Mouse (Mus musculus): ENCODE measurements at regions not wholly inside any gene's neighbourhood (a gene's known extent, or its start where the extent isn't known, plus 50 kb on each side); places are given as distances from the start of the nearest gene placed in this dataset.

GRCm38 (mm10) chr12:10506721-10507120 is 116.1 kb downstream of the Rdh14 start:
- Histone ChIP-seq H3K27ac (ENCODE audit: insufficient read depth, low read depth) (no peak overlapping the region), H3K9ac (ENCODE audit: insufficient read depth, low read depth) (no peak overlapping the region), H3K4me3 (replicated peaks in 1 of 3; ENCODE audit: low read depth in 2 of 3, low read length in 2 of 3, poor library complexity in 1 of 3) (no peak overlapping the region), H3K4me2 (ENCODE audit: insufficient read depth, low read depth, poor library complexity, severe bottlenecking) (no peak overlapping the region), H3K36me3 (replicated peaks in 1 of 2; ENCODE audit: control insufficient read depth in 1 of 2, insufficient read depth in 1 of 2, low read length in 1 of 2) (no peaks in the 10 kb centered on the region), H3K9me3 (replicated peaks; ENCODE audit: low read length) (no peaks in the 10 kb centered on the region), H3K27me3 (replicated peaks) (no peaks in the 10 kb centered on the region), H3K79me2 (replicated peaks; ENCODE audit: control insufficient read depth, extremely low read depth, insufficient read depth, poor library complexity, severe bottlenecking) (no peaks in the 10 kb centered on the region), H3K4me1 (ENCODE audit: control insufficient read depth in 1 of 2, insufficient read depth in 2 of 2) (peaks cover 0 to 6% of the 10 kb centered on the region in 2 experiments; a peak in 1 of 4 replicates)
- no peak for TF ChIP-seq TBP (conservative IDR thresholded peaks at IDR 0.05; ENCODE audit: low read depth, low read length)
- no peak for TF ChIP-seq SIN3A (IDR thresholded peaks at IDR 0.05; ENCODE audit: low read length)
- no peak for TF ChIP-seq SMC3 (IDR thresholded peaks at IDR 0.05; ENCODE audit: low read depth, low read length)
- no peak for TF ChIP-seq MXI1 (IDR thresholded peaks at IDR 0.05; ENCODE audit: low read depth, low read length)
- TF ChIP-seq PAX5 (IDR thresholded peaks at IDR 0.05; ENCODE audit: low read length) = no peak
- TF ChIP-seq JUND (conservative IDR thresholded peaks at IDR 0.05; ENCODE audit: low read depth, low read length) = no peak
- no peak for TF ChIP-seq KAT2A (IDR thresholded peaks at IDR 0.05; ENCODE audit: insufficient replicate concordance, low read length)
- no peak for TF ChIP-seq MYC (IDR thresholded peaks at IDR 0.05; ENCODE audit: low read depth, low read length)
- no peak for TF ChIP-seq ETS1 (conservative IDR thresholded peaks at IDR 0.05; ENCODE audit: low read depth, low read length)
- no peak for TF ChIP-seq ZMIZ1 (IDR thresholded peaks at IDR 0.05; ENCODE audit: low read depth, low read length)
- no peak for TF ChIP-seq MAFK (IDR thresholded peaks at IDR 0.05; ENCODE audit: insufficient replicate concordance, low read length)
- TF ChIP-seq USF2 (conservative IDR thresholded peaks at IDR 0.05; ENCODE audit: low read depth, low read length) = no peak
- TF ChIP-seq ZC3H11A (IDR thresholded peaks at IDR 0.05; ENCODE audit: low read depth, low read length) = no peak
- TF ChIP-seq POLR2AphosphoS2 (IDR thresholded peaks at IDR 0.05; ENCODE audit: low read depth, low read length) = no peak
- no peak for DNase-seq (ENCODE audit: extremely low read depth)
- dilution Hi-C loops (cut with MboI; ENCODE audit: extremely low pct_ligation_motif_present, extremely low pct_unique_long_range_greater_than_20kb, low sequenced_read_pairs) = no loop called here
- in situ Hi-C loops (cut with MboI; ENCODE audit: low pct_ligation_motif_present, low pct_unique_long_range_greater_than_20kb, low sequenced_read_pairs) = no loop called here

GRCm38 (mm10) chr12:10513526-10513925 is 123.0 kb downstream of the Rdh14 start:
- Histone ChIP-seq H3K4me1 (ENCODE audit: control insufficient read depth in 1 of 2, insufficient read depth in 2 of 2) (peaks cover 0 to 6% of the 10 kb centered on the region in 2 experiments; a peak in 1 of 4 replicates), H3K27me3 (replicated peaks) (no peaks in the 10 kb centered on the region), H3K27ac (ENCODE audit: insufficient read depth, low read depth) (no peak overlapping the region), H3K9me3 (replicated peaks; ENCODE audit: low read length) (no peaks in the 10 kb centered on the region), H3K79me2 (replicated peaks; ENCODE audit: control insufficient read depth, extremely low read depth, insufficient read depth, poor library complexity, severe bottlenecking) (no peaks in the 10 kb centered on the region), H3K36me3 (replicated peaks in 1 of 2; ENCODE audit: control insufficient read depth in 1 of 2, insufficient read depth in 1 of 2, low read length in 1 of 2) (no peaks in the 10 kb centered on the region), H3K9ac (ENCODE audit: insufficient read depth, low read depth) (no peak overlapping the region), H3K4me2 (ENCODE audit: insufficient read depth, low read depth, poor library complexity, severe bottlenecking) (no peak overlapping the region), H3K4me3 (replicated peaks in 1 of 3; ENCODE audit: low read depth in 2 of 3, low read length in 2 of 3, poor library complexity in 1 of 3) (no peak overlapping the region)
- no peak for DNase-seq (ENCODE audit: extremely low read depth)
- dilution Hi-C loops (cut with MboI; ENCODE audit: extremely low pct_ligation_motif_present, extremely low pct_unique_long_range_greater_than_20kb, low sequenced_read_pairs) = no loop called here
- TF ChIP-seq UBTF (IDR thresholded peaks at IDR 0.05; ENCODE audit: low read depth, low read length) = no peak
- no peak for TF ChIP-seq MYC (IDR thresholded peaks at IDR 0.05; ENCODE audit: low read depth, low read length)
- TF ChIP-seq MXI1 (IDR thresholded peaks at IDR 0.05; ENCODE audit: low read depth, low read length) = no peak
- no peak for TF ChIP-seq POLR2AphosphoS2 (IDR thresholded peaks at IDR 0.05; ENCODE audit: low read depth, low read length)
- no peak for TF ChIP-seq TBP (conservative IDR thresholded peaks at IDR 0.05; ENCODE audit: low read depth, low read length)
- TF ChIP-seq POLR2A (IDR thresholded peaks at IDR 0.05; ENCODE audit: low read depth, low read length) = no peak
- TF ChIP-seq E2F4 (IDR thresholded peaks at IDR 0.05; ENCODE audit: insufficient replicate concordance, low read depth, low read length) = no peak
- no peak for TF ChIP-seq RAD21 (IDR thresholded peaks at IDR 0.05; ENCODE audit: low read depth, low read length)
- no peak for TF ChIP-seq USF2 (conservative IDR thresholded peaks at IDR 0.05; ENCODE audit: low read depth, low read length)
- no peak for TF ChIP-seq SMC3 (IDR thresholded peaks at IDR 0.05; ENCODE audit: low read depth, low read length)
- no peak for TF ChIP-seq NRF1 (IDR thresholded peaks at IDR 0.05; ENCODE audit: low read depth, low read length)
- no peak for TF ChIP-seq CTCF (conservative IDR thresholded peaks at IDR 0.05 in 1 of 2, IDR thresholded peaks at IDR 0.05 in 1 of 2; ENCODE audit: low read depth in 2 of 2, low read length in 2 of 2)
- no peak for TF ChIP-seq MEF2A (IDR thresholded peaks at IDR 0.05; ENCODE audit: borderline replicate concordance, low read depth, low read length)
- TF ChIP-seq ZC3H11A (IDR thresholded peaks at IDR 0.05; ENCODE audit: low read depth, low read length) = no peak
- no peak for TF ChIP-seq ZNF384 (IDR thresholded peaks at IDR 0.05; ENCODE audit: low read depth, low read length)
- TF ChIP-seq JUN (IDR thresholded peaks at IDR 0.05; ENCODE audit: insufficient read depth, low read depth, low read length) = no peak
- in situ Hi-C loops (cut with MboI; ENCODE audit: low pct_ligation_motif_present, low pct_unique_long_range_greater_than_20kb, low sequenced_read_pairs) = no loop called here

Measured in CH12.LX (cell line).